Mouse (Mus musculus) MN1 (cell line): ENCODE measurements around the gene Zscan2.

Experiments used
- DNase-seq: peaks from one replicate; pipeline ENCODE4 v3.0.0-alpha.2; 2016; ENCODE audit warnings: low spot score

The Zscan2 gene

GRCm38 (mm10) chr7:80885666-80886065 is 24.9 kb downstream of the Zscan2 start:
- DNase-seq: no peak

DNA sequence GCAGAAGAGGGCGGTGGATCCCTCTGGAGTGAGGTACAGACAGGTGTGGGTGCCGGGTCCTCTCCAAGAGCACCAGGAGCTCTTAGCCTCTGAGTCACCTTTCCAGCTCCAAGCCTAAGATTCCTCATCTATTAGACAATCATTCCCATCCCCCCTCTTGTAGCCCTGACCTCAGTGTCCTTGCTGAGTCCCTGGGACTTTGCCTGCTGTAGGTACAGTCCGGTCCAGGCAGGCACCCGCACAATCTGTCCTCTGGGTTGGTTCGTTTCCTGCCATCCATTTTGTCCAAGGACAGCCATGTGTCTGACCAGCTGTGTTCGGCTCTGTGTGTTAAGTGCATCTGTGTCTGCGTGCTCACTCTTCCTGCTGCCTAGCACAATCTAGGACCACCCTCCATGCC is 27.9 kb downstream of the Zscan2 start:
- no peak for DNase-seq

- DNase-seq: peak; percentile 47
Observed at GRCm38 (mm10) chr7:80889021-80889511, 28.3 kb downstream of the Zscan2 start.

DNA sequence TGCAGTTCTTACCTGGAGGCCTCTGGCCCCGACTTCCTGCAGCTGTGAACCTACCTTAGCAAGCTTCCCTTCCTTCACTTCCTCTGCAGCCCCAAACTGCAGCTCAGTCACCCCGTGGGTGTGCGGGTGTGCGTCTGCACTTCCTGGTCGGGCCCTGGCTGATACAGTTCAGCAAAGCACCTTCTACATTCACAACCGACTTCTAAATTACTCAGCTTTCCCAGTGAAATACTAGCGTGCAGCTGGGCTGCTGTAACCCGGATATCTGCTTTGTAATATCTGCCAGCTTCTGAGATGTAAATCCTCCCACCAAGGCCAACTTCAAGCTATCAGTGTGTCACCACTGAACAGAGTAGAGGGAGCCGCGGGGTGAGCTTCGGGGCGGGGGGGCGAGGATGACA is 29.1 kb downstream of the Zscan2 start:
- no peak for DNase-seq

GRCm38 (mm10) chr7:80893086-80893752 is 32.5 kb downstream of the Zscan2 start:
- no peak for DNase-seq

- no peak for DNase-seq
Observed at GRCm38 (mm10) chr7:80893753-80894129, 33.0 kb downstream of the Zscan2 start.

DNA sequence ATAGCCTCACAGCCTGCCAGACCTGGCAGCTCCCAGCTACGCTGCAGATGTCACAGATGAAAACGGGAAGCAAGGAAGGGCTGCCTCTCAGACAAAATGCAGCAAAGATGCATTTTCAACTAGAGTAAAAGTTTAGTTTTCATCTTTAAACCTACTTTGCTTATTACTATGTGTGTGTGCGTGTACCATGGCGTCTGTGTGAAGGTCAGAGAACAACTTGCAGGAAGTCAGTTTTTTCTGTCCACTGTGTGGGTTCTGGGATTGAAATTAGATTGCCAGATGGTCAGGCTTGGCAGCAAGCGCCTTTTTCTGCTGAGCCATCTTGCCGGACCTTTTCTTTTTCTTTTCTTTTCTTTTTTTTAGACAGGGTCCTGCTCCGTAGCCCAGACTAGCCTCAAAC is 33.5 kb downstream of the Zscan2 start:
- no peak for DNase-seq

GRCm38 (mm10) chr7:80894815-80895519 is 34.2 kb downstream of the Zscan2 start:
- no peak for DNase-seq

GRCm38 (mm10) chr7:80897134-80897533 is 36.4 kb downstream of the Zscan2 start:
- DNase-seq: peak; percentile 55

GRCm38 (mm10) chr7:80897721-80898120 is 37.0 kb downstream of the Zscan2 start:
- no peak for DNase-seq

DNA sequence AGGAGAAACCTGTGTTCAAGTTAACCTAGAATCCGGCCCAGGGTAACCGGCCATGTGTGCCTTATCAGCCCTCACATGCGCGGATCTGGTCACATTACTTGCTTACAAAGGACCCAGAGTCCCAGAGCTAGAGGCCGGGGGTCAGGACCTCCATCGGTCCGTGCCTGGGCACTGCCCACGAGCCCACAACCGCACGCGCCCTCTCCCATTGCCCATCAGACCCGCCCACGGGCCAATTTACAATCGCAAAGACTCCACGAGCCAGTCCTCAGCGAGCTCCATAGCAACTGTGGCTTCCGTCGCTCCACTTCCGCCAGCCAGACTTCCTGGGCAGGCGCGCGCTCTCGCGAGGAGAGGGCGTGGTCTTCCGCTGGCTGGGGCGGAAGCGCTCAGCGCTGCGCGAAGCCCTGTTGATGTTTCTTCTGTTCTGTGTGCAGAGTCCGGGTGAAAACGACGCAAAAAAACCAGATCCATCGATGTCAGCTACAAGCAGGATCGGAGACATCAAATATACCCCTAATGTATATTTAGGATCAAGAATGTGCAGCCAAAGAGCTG is 40.3 kb downstream of the Zscan2 start, which contains the start of gene Wdr73:
Gene Wdr73, minus strand, starts transcription at position 326 of the 558 bp plus-strand sequence.
- DNase-seq: peak; percentile 95

DNA sequence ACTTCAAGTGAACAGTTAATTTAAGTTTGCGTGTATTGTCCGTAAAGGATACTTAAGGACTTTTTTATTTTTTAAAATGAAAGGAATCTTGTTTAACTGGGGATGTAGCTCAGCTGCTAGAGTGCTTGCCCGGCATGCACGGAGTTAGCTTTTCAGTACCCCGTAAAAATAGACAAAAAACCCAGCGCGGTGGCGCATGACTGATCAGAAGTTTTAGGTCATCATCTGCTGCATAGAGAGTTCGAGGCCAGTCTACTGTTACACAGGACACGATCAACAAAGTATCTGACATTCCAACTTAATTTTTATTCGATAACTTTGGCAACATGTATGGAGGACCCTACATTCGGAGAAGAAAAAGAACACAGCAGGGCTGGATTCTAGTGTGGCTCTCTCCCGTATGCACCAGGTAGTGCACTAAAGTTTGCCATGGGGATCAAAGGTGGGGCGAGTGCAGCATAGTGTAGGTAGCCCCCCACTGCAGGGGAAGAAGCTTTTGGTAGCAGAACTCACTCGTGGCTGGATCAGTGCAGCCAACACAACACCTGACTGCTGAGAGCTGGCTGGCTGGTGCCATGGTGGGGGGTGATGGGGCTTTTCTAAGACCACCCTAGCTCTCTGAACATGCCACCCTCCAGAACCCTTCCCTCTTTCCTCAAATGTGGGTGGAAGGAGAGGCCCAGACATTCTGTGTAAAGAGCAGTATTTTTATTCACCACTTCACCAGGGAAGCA is 41.0 kb downstream of the Zscan2 start:
- DNase-seq: no peak

DNA sequence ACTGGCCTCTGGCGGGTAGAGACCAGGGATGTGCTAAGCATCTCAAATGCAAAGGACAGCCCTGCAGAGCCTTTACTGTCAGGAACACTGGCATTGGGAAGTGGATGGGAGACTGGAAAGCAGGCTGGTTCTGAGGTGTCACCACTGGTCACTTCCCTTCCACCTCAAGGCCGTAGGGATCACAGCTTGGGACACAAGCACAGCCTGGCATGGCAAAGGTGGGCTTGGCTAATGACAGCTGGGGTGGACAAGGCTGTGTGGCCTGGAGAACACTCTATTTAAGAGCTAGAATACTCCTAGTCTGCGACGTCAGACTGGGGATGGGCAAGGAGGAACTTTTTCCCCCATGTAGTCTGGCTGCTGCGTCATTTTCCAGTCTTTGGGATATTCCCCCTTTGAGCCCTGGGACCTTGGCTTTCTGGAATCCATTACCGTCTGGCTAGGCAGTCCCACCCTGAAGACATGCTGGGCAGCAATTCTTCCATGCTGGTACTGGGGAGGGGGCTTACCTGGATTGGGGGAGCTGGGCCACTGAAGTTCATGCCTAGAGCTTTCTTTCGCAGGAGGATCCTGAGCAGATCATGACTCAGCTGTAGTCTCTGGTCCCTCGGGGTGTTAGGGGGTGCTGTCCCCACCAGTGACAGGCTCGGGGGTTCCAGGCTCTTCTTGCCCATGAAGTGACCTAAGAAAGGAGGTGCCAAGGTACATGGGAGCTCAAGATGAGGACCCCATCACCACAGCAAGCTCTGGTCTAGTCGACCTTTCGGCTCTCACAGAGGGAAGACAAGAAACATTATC is 43.1 kb downstream of the Zscan2 start:
- DNase-seq: no peak

DNA sequence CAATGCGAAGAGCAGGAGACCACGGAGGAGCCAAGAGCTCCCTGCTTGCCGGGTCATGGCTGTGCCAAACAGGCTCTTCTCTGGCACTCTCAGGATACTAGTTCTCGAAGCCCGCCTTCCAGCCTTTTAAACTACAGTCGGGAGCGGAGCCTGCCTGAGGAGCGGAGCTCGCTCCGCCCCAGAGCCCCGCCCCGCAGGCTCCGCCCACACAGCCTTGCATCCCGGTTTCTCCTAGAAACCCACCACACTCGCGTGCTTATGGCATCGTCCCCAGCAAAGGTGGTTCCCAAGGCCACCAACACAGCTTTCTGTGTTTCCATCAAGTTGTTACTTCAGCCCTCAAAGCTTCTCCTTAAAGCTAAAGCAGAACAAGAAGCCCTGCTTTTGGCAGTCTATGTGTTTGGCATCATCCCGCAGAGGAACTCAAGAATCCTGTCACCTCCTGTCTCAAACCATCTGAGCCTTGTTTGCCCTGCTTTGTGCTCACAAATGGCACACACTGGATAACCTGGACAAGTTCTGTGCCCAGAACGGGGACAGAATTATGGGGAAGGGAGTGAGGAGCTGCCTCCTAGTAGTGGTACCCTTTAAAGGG is 44.3 kb downstream of the Zscan2 start, which contains the start of gene Nmb:
Gene Nmb, minus strand, starts transcription at position 156 of the 595 bp plus-strand sequence.
- no peak for DNase-seq

GRCm38 (mm10) chr7:80911053-80911452 is 50.3 kb downstream of the Zscan2 start:
- no peak for DNase-seq

DNA sequence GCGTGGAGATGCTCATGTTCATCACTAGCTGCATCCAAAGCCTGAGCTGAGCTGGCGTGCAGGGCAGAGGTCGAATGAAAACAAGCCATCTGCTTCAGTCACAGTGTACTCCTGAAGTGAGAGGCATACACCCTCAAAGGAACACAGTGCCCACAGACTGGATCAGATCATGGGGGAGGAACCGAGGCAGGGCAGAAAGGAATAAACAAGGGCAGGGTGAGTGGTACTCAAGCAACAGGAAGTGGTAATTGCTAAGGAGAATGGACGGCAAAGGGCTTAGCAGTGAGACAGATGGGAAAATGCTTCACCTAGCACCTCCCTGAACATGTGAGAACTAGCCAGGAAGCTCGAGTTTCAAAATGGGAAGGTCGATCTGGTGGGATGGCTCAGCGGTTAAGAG is 51.8 kb downstream of the Zscan2 start:
- no peak for DNase-seq

DNA sequence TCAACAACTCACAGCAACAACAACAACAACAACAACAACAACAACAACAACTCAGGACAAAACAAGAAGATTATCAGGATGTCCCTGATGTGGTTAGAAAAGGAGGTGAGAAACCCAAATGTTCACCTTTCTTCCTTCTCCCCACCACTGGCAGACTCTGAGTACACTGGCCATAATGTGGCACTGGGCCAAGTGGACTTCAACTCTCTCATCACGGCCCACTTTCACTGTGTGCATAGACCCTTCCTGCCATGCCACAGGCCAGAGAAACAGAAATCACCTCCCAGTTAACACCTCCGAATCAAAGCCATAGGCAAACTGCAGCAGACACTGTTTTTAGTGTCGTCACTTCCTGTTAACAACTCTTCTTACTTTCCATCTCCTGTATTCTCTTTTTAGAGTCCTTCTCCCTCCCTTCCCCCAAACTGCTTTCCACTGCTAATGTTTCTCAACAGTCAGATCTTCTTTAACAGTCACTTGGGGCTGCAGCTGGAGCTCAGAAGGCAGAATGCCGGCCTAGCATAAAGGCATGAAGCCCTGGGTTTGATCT is 57.3 kb downstream of the Zscan2 start:
- no peak for DNase-seq

DNA sequence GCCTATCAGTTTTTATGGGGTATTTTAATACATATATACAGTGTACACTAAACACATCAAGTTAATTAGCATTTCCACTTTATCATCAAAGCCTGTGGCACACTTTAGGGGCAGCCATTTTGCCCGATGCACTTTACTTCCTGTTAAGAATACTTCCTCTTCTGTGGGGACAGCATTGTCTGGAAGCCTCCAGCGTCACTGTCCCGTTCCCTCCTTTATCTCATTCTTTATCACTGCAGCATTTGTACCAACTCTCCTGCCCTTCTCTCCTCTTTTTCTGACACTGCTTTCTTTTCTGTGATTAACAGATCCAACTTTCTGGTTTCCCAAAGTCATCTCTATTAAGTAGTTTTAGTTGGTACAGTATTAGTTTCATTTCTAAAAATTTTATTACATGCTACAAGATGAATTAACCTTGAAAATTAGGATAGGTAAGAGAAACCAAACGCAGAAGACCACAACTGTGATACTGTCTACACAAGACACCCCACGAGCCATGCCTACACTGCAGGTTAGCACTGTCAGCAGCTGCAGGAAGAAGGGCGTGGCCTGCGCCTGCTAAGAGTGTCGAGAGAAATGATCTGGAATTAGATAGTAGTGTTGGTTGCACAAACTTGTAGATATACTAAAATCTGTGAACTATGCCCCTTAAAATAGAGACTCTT is 58.4 kb downstream of the Zscan2 start:
- no peak for DNase-seq

DNA sequence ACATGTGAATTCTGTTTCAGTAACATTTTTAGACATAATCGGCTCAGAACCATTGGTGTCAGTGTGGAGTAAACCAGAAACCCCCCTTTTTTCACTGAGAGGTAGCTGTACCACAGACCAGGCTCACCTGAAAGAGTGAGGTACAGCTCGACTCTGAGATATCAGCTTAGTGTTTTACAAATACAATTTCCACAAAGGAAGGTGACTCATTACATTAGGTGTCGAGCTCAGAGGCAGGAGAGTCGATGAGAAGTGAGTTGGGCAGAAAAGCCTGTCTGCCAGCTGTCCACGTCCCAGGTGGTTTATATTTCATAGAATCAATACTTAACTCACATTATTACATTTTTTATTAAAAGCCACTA is 58.9 kb downstream of the Zscan2 start:
- DNase-seq: no peak

DNA sequence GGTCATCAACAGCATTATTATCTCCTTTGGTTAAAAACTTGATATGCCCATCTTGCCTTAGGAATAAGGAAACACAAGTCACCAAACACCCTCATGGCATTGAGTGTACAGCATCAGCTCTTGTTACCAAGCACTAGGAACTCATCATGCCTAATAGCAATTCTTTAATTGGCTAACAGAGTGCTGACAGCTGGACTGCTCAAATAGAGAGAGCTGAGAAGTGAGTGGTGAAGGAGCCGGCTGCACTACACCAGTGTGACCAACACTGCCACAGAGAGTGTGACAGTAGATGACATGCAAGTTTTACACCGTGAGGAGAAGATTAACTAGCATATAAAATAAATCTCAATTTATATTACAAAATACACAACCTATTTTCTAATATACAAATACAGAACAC is 62.4 kb downstream of the Zscan2 start:
- DNase-seq: no peak
